Mouse (Mus musculus) G1E-ER4 (cell line): ENCODE data around the gene Ptch2. TPM values are rescaled to one million over a fixed set of nuclear protein-coding genes. Genes with fewer than 3 reads are reported as not detected.

ENCODE experiments used
- GATA1 ChIP-seq: IDR thresholded peaks from one replicate; pipeline ENCODE4 v1.8.0; 2012; ENCODE audit warnings: low read length, inconsistent platforms
- polyA plus RNA-seq: library from polyadenylated mRNA; stranded (reverse); fragments of >175 nt; gene quantifications from 2 replicates; pipeline ENCODE4 v1.2.3, GENCODE M21; 2012

Ptch2 gene
- polyA plus RNA-seq, 1 experiment, result 0.17 TPM

DNA sequence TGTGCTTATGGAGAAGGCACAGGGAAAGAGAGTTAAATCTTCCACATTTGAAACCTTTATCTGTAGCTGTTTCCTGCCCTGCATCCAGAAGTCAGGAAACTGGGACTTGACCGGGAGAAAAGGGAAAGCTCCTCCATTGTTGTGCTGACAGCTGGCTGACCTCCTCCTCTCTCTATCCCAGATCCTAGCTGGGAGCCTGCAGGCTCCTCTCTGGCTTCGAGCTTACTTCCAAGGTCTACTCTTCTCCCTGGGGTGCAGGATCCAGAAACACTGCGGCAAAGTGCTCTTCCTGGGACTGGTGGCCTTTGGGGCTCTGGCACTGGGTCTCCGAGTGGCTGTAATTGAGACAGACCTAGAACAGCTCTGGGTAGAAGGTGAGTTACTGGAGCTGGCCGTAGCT lies 791 bp downstream of the Ptch2 start:
- no peak for TF ChIP-seq GATA1

DNA sequence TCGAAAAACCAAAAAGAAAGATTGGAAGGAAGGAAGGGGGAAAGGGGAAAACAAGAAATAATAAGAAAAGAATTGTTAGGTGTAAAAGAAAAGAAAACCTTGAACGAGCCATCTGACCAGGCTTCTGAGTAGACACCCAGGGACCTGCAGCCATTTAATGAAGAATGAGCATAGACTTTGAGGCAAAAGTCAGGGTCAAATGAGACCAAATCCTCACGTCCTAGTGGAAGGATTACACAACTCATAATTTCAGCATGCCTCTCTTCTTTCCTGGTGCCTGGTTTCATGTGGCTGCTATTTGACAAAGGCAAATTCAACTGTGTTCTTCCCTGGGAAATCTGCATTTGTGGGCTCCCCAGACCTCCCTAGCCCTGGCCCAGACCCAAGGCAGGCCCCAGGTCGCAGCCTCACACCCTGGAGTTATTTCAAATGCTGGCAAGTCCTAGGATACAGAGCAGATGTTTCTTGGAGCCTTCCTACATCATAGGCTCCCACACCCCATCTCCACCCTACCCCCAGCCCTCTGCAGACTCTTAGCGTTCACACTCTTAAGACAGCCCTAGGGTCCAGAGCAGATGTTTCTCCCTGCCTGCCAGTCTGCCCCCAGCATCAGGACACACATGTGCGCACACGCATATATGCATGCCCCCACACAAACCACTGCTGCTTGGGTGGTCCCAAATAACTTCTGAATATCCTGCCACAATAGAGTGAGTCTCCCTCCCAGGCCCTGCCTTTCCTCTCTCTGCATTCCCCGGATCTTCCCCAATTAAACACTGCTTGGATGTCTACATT lies 2.3 kb downstream of the Ptch2 start:
- TF ChIP-seq GATA1, result no peak

DNA sequence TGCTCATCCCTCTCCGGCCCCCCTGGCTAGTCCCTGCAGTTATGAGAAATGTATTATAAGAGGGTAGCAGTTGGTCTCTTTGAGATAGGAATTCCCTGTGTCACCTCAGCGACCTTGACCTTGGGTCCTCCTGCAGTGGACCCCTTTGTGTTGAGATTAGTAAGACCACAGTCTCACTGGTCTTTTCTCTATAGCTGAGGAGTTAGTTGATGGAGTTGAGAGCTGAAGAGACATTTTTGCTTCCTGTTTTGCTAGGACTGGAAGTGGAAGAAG lies 2.8 kb downstream of the Ptch2 start:
- TF ChIP-seq GATA1, result no peak

DNA sequence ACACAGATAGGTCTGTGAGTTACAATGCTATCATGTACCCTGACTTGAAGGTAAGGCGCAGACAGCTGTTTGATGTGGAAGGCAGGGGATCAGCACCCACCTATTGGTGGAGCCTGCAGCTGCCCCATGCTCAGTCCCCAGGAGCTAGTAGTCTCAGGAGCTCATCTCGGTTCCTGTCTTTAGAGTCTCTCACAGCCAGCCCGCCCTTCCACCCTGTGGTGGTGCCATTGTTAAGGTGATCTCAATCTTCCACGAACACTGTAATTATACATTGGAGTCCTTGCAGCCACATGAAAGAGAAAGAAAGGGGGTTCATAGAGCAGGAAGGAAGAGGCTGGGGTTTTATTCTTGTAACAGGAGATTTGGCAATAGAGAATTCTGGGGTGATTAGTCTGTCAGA lies 4.2 kb downstream of the Ptch2 start:
- TF ChIP-seq GATA1, result no peak

- no peak for TF ChIP-seq GATA1
These were observed 5.3 kb downstream of the Ptch2 start for GRCm38 (mm10) chr4:117101218-117101617.

DNA sequence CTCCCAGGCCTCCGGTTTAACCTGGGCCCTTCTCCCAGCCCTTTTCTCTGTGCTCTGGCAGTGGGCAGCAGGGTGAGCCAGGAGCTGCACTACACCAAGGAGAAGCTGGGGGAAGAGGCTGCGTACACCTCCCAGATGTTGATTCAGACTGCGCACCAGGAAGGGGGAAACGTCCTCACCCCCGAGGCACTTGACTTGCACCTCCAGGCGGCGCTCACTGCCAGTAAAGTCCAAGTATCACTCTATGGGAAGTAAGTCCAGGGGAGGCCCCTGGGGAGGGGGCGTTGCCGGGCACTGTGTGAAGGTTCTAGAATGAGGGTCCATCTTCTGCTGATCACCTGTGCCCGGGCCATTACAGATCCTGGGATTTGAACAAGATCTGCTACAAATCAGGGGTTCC lies 8.8 kb downstream of the Ptch2 start:
- no peak for TF ChIP-seq GATA1

GRCm38 (mm10) chr4:117105127-117105526 lies 9.3 kb downstream of the Ptch2 start:
- TF ChIP-seq GATA1, result no peak

- no peak for TF ChIP-seq GATA1
These were observed 12.1 kb downstream of the Ptch2 start for GRCm38 (mm10) chr4:117107813-117108523.

GRCm38 (mm10) chr4:117108524-117108849 lies 12.6 kb downstream of the Ptch2 start:
- TF ChIP-seq GATA1, result no peak

- no peak for TF ChIP-seq GATA1
These were observed 13.5 kb downstream of the Ptch2 start for GRCm38 (mm10) chr4:117109330-117109729.

- TF ChIP-seq GATA1, result no peak
These were observed 14.4 kb downstream of the Ptch2 start for GRCm38 (mm10) chr4:117110249-117110648.

- no peak for TF ChIP-seq GATA1
These were observed 15.1 kb downstream of the Ptch2 start for GRCm38 (mm10) chr4:117110985-117111384.

DNA sequence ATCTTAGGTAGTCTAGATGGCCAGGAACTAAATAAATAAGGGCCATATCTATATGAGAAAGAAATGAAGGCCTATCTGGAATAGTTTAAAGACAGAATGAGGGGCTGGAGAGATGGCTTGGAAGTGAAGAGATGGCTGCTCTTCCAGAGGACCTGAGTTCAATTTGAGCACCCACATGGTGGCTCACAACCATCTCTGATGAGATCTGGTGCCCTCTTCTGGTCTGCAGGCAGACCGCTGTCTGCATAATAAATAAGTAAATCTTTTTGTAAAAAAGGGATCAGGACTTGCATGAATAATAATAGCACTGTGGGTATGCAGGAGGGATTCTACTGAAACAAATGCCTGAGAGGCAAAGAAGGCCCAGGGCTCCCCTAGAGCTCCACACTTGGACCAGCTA lies 17.4 kb downstream of the Ptch2 start:
- no peak for TF ChIP-seq GATA1

DNA sequence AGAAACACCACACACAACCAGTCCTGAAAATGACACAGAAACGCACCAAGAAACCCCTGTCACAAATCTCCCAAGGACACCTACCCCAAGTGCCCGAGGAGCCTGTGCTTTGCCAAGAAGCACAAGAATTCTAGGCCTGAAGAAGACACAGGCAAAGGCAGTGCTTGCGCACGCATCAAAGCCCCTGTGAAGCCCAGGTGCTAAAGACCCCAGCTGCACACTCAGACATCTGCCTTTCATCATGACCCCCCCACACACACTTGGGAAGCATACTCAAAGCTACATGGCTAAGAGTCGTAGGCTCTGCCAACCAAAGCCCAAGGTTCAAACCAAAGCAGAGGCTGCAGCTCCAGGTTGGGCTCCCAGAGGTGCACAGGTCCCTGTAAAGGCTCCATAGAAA lies 19.7 kb downstream of the Ptch2 start:
- no peak for TF ChIP-seq GATA1

- no peak for TF ChIP-seq GATA1
These were observed 22.1 kb downstream of the Ptch2 start for GRCm38 (mm10) chr4:117117931-117118330.

DNA sequence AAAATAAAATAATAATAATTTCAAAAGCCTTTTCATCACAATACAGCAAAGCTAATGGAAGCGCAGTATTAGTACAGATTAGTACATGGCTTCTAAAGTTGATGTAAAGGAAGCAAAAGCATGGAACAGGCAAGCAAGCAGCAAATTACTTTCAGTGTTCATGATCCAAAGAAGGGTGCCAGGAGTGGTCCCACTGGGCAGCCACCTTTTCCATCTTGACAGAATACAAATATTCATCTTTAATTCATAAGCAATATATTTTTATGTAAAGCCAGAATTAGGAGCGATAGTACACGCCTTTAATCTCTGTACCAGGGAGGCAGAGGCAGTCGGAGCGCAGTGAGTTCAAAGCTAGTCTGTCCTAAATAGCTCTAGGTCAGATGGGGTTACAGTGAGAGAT lies 23.8 kb downstream of the Ptch2 start:
- TF ChIP-seq GATA1, result no peak

DNA sequence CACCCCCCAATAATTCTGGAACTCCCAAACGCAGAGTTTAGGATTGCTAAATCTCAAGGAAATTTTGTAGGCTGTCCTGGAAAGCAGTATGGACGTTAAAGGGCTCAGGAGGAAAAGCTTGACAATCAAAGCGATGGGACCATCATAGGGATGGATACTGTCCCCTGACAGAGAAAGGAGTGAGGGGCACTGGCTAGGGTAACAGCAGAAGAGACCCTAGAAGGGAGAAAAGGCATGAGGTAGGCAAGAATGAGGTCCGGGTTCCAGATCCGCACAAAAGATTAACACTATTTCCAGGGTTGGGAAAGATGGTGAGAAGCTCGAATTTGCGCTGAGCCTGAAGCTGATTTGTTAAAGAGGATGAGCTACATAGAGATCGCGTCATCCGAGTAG lies 24.2 kb downstream of the Ptch2 start:
- TF ChIP-seq GATA1, result no peak
